Mouse (Mus musculus) kidney, embryonic 15.5 days (tissue): Measurements from ENCODE around the gene Cmbl. TPM values are rescaled to one million over a fixed set of nuclear protein-coding genes. Genes with fewer than 3 reads are reported as not detected.

Experiments used
- ATAC-seq: fragments of 200-750 bp; cut with Nextera tagmentation; replicated peaks from 2 replicates; pipeline ENCODE4 v1.8.0; 2017; ENCODE audit warnings: moderate TSS enrichment; ENCODE audit not compliant: low FRiP score
- H3K27ac ChIP-seq: fragments of 300-500 bp; sonication (generic); 2 replicates; pipeline ENCODE4 v1.5.1; 2015; ENCODE audit warnings: mild to moderate bottlenecking, inconsistent platforms
- H3K27me3 ChIP-seq: fragments of 300-500 bp; sonication (generic); 2 replicates; pipeline ENCODE4 v1.6.1; 2015; ENCODE audit warnings: inconsistent platforms
- H3K36me3 ChIP-seq: fragments of 300-500 bp; sonication (generic); 2 replicates; pipeline ENCODE4 v1.6.1; 2015; ENCODE audit warnings: inconsistent platforms
- H3K4me1 ChIP-seq: fragments of 300-500 bp; sonication (generic); 2 replicates; pipeline ENCODE4 v1.6.1; 2015; ENCODE audit warnings: inconsistent platforms
- H3K4me2 ChIP-seq: fragments of 300-500 bp; sonication (generic); 2 replicates; pipeline ENCODE4 v1.6.1; 2015; ENCODE audit warnings: moderate library complexity, mild to moderate bottlenecking, inconsistent platforms
- H3K4me3 ChIP-seq: fragments of 300-500 bp; sonication (generic); replicated peaks from 2 replicates; pipeline ENCODE4 v1.5.1; 2015; ENCODE audit warnings: mild to moderate bottlenecking, inconsistent platforms
- H3K9ac ChIP-seq: fragments of 300-500 bp; sonication (generic); 2 replicates; pipeline ENCODE4 v1.6.1; 2015; ENCODE audit warnings: mild to moderate bottlenecking, inconsistent platforms
- H3K9me3 ChIP-seq: fragments of 300-500 bp; sonication (generic); replicated peaks from 2 replicates; pipeline ENCODE4 v1.6.1; 2016; ENCODE audit warnings: inconsistent platforms
- WGBS: fragments of 180-500 bp; shearing (Covaris S2); methylation state at CpG from one replicate; pipeline ENCODE4 v1.1.7; 2015; ENCODE audit warnings: mixed read lengths; 5-methylcytosine and 5-hydroxymethylcytosine counted together
- polyA plus RNA-seq: library from polyadenylated mRNA; unstranded; fragments of >200 nt; fragmentation: Nextera tagmentation; extraction: Ambion mirVana; gene quantifications from 2 replicates; pipeline ENCODE4 v1.2.1, GENCODE M21; 2015

Gene Cmbl
- polyA plus RNA-seq = 13.6 and 14.6 TPM in 2 replicates

DNA sequence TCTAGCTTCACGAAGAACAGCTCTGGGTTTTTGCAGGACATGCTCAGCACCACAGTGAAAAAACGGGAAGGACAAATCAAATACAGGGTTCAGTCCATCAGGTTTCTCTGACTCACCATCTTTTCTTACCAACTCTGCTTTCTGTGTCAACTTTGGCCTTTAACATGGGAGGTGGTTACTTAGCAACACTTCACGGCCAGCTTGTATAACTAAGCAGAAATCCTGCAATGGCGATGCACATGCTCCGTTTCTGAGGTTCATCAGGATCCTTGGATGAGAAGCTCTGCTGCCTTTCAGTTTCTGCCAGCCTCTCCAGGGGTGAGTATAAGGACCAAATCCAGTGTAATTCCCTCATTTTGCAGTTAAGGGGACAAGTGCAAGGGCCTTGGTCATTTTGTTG, at the start of gene Cmbl:
Cmbl (plus strand) TSS at position 206 of the 400 bp plus-strand sequence.
- no peak within 1 kb of the TSS for H3K4me3 ChIP-seq
- no peak for ATAC-seq
- H3K9me3 ChIP-seq = no peaks in the 10 kb centered on the region
- 76% methylated on average over 5 of the region's 5 CpGs for WGBS
- H3K27me3 ChIP-seq = no peaks in the 10 kb centered on the region
- H3K27ac ChIP-seq = 0 out of 2 replicates have a peak within 1 kb of the TSS, but pooled peaks have one; percentile 78
- no peak within 1 kb of the TSS for H3K9ac ChIP-seq
- no peak within 1 kb of the TSS for H3K4me2 ChIP-seq
- H3K4me1 ChIP-seq = peaks cover 33% of the 10 kb centered on the region
- no peaks in the 10 kb centered on the region for H3K36me3 ChIP-seq

DNA sequence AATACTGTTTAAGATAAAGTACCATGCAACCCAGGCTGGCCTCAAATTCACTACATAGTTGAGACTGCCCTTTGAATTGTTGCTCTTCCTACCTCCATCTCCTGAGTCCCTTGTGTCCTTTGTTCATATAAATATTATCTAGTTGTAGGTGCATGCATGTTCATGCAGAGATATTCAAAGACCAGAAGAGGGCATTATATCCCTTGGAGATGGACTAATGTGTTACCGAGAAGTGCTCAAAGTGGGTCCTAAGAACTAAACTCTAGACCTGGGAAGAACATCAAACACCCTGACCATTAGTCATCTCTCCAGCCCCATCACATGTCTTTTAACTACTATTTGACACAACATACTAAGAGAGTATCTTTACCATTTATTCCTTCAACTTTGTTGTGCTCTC, 48.0 kb upstream of the Cmbl start:
- H3K27ac ChIP-seq = no peak overlapping the region

DNA sequence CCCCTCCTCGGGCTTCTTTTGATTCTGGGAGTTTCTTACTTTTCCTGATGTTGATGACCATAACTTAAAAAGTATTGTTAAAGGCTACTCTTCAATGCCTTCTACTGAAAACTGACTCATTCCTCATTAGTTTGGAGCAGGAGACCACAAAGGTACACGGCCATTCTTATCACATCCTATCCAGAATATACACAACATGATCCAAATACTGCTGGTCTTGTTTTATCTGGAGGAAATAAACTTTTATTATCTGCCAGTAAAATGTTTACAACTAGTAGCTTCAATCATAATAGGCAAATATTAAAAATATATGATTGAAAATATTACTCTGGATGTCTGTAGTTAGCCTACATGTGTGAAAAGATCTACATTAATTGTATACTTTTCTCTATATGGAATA, 46.8 kb upstream of the Cmbl start:
- ATAC-seq = no peak
- 87% methylated on average over 2 of the region's 2 CpGs for WGBS
- H3K4me3 ChIP-seq = no peak overlapping the region
- H3K27ac ChIP-seq = no peak overlapping the region
- H3K4me1 ChIP-seq = no peaks in the 10 kb centered on the region; the same call in 1 of the 2 replicates
- no peak overlapping the region for H3K9ac ChIP-seq
- H3K27me3 ChIP-seq = no peaks in the 10 kb centered on the region
- no peak overlapping the region for H3K4me2 ChIP-seq
- no peaks in the 10 kb centered on the region for H3K9me3 ChIP-seq
- H3K36me3 ChIP-seq = no peaks in the 10 kb centered on the region

More for the DNA sequence above, 48.0 kb upstream of the Cmbl start:
- no peaks in the 10 kb centered on the region for H3K36me3 ChIP-seq
- WGBS = 95% methylated on average over 1 of the region's 1 CpGs
- H3K4me3 ChIP-seq = no peak overlapping the region
- H3K9ac ChIP-seq = no peak overlapping the region
- no peak for ATAC-seq
- no peak overlapping the region for H3K4me2 ChIP-seq
- H3K9me3 ChIP-seq = no peaks in the 10 kb centered on the region
- no peaks in the 10 kb centered on the region for H3K4me1 ChIP-seq
- no peaks in the 10 kb centered on the region for H3K27me3 ChIP-seq

DNA sequence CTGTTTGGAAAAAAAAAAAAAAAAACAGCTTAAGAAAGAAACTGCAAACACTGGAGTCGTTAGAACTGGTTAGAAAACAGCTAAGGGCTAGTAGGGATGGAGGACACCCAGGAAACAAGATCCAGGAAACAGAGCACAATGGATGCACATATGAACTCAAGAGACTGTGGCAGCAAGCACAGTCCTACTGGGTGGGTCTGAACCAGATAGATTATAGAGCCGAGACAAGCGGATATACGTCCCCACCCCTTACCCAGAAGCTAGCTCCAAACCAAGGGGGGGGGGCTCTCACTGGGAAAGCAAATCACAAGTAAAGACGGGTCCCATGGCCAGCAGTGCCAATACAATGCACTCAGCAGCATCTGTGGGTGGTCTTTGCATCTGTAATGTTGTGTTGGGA, 46.2 kb upstream of the Cmbl start:
- 86% methylated on average over 5 of the region's 5 CpGs for WGBS
- Histone ChIP-seq H3K27ac (no peak overlapping the region), H3K4me2 (no peak overlapping the region), H3K4me1 (no peaks in the 10 kb centered on the region; the same call in 1 of the 2 replicates), H3K9ac (no peak overlapping the region), H3K9me3 (no peaks in the 10 kb centered on the region), H3K4me3 (no peak overlapping the region), H3K27me3 (no peaks in the 10 kb centered on the region), H3K36me3 (no peaks in the 10 kb centered on the region)
- ATAC-seq = no peak

DNA sequence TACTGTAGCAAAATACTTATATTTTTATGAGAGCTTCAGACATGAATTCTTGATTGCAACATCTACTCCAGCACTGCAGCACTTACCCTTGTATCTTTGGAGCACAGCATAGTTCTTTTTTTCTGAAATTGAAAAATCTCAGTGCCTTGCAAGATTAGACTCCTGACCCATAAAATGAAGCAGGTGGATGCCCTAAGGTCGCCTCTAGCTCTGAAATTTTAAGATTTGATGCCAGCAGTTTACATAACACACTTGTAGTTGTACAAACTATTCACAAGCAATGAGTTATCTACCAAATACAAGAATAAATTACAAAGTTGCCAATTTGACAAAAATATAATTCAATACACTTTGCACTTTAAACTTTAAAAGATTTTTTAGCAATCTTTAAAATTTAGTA, 38.7 kb upstream of the Cmbl start:
- Histone ChIP-seq H3K4me2 (no peak overlapping the region), H3K9me3 (no peaks in the 10 kb centered on the region), H3K27me3 (no peaks in the 10 kb centered on the region), H3K9ac (no peak overlapping the region), H3K4me1 (peaks cover 13% of the 10 kb centered on the region), H3K4me3 (no peak overlapping the region), H3K27ac (no peak overlapping the region), H3K36me3 (peaks cover 5% of the 10 kb centered on the region; the same call in 1 of the 2 replicates)
- 97% methylated on average over 1 of the region's 1 CpGs for WGBS
- ATAC-seq = no peak

DNA sequence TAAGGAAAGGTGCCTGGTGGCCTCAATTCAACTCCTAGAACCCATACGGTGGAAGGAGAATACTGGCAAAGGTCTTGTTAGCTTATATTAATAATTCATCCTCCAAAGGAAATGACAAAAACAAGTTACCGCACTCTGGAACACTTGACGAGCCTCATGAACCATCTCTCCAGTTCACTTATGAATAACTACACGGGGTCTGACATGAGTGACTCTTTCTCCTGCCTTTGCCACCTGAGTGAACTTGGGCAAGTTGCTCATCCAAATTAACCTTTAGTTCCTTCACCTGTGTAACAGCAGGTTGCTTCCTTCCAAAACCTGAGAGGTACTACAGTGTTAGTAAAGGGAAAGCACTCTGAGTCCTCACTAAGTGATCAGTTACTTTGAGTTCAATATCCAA, 36.7 kb upstream of the Cmbl start:
- no peak overlapping the region for H3K4me3 ChIP-seq
- WGBS = 87% methylated on average over 4 of the region's 4 CpGs
- no peaks in the 10 kb centered on the region for H3K9me3 ChIP-seq
- no peak for ATAC-seq
- H3K4me2 ChIP-seq = no peak overlapping the region
- H3K9ac ChIP-seq = no peak overlapping the region
- H3K36me3 ChIP-seq = peaks cover 5% of the 10 kb centered on the region; the same call in 1 of the 2 replicates
- no peak overlapping the region for H3K27ac ChIP-seq
- H3K4me1 ChIP-seq = peaks cover 20% of the 10 kb centered on the region
- no peaks in the 10 kb centered on the region for H3K27me3 ChIP-seq

DNA sequence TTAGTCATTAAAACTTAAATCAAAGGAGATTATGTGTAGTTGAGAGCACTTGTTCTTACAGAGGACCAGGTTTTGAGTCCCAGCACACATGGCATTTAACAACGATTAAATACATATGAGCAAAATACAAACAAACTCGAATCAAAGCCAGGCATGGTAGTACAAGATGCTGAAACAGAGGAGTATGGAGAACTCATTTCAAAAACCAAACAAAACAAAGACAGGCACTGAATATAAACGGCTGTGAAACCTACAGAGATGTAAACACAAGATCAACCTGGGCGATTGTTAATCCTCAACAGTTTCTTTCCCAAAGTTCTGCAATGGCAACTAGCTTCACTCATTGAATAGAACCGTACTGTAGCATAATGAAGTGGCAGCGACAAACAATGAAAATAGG, 36.1 kb upstream of the Cmbl start:
- Histone ChIP-seq H3K4me2 (peak overlapping the region; percentile 64), H3K4me3 (peak overlapping the region; percentile 92), H3K9ac (peak overlapping the region; percentile 92), H3K4me1 (peaks cover 20% of the 10 kb centered on the region), H3K27ac (no peak overlapping the region), H3K9me3 (no peaks in the 10 kb centered on the region), H3K27me3 (no peaks in the 10 kb centered on the region), H3K36me3 (peaks cover 5% of the 10 kb centered on the region; the same call in 1 of the 2 replicates)
- 42% methylated on average over 6 of the region's 6 CpGs for WGBS
- no peak for ATAC-seq

DNA sequence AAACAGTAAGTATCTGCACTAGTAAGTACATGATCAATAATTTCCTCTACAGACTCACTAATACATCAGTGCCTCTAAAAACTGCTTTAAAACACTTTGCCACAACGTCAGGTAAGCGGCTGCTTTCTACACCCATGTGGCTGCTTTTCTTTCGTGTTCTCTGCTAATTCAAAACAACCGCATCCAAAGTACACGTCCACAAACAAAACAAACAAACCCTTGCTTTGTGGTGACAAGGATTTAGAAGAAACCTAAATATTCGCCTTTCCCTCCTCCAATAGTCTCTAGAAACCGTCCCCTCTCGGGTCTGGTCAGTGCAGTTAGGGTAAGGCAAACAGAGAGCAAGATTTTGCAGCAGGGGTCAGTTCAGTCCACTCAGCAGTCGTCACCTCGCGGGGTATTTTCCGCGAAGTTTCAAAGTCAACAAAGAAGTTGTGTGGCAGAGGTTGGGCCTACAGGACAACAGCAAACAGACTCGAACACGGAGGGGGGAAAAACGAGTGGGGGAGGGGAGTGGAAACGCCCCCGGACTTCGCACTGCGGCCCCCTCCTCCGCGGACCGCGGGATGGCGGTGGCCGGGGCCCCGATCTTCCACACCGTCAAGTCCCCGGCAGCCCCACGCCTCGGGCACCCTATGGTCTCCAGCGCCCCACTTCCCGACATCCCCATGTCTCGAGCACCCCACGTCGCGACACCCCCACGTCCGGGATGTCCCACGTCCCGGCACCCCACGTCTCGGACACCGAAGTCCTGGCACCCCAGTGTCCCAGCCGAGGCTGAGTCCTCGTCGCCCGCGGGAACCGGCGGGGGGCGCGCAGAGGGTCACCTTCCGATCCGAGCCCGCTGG, 35.2 kb upstream of the Cmbl start:
- WGBS = under 1% methylated on average over 49 of the region's 56 CpGs
- H3K4me2 ChIP-seq = peak overlapping the region; percentile 64
- ATAC-seq = peak; percentile 71
- H3K4me1 ChIP-seq = peaks cover 20% of the 10 kb centered on the region
- H3K36me3 ChIP-seq = peaks cover 5% of the 10 kb centered on the region; the same call in 1 of the 2 replicates
- H3K9ac ChIP-seq = peak overlapping the region; percentile 92
- H3K27ac ChIP-seq = peak overlapping the region; percentile 94
- no peaks in the 10 kb centered on the region for H3K9me3 ChIP-seq
- H3K4me3 ChIP-seq = peak overlapping the region; percentile 92
- H3K27me3 ChIP-seq = no peaks in the 10 kb centered on the region

DNA sequence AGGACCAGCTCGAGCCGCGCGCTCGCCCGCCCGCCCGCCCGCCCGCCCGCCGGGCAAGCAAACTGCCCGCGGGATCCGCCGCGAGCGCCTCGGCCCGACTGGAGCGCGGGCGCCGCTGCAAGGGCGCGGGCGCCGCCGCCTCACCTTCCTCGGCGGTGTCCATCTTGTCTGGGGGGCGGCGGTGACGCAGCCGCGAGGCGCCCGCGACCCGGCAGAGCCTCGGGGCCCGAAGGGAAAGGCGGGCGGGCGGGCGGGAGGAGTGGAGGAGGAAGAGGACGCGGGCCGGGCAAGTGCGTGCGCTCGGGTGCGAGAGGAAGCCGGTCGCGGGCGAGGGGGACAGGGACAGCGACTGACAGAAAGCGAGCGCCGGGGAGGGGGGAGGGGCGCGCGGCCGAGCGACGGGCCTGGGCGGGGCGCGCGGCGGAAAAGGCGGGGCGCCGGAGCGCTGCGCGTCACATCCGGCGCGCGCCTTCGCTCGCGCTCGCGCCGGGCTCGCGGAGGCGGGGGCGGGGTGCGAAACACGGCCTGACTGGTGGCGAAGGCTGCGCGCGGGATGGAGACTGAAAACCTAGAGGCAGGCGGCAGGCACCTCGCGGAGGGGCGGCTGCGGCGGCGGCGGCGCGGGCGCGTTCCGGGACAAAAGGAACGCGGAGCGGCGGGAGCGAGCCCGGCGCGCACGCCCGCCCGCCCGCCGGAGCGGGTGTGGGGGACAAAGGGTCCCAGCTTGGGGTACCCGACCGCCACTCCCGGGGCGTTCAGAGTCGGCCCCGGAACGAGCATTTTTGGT, 34.3 kb upstream of the Cmbl start, which contains the start of gene March6:
March6 (minus strand) TSS at position 395 of the 787 bp plus-strand sequence.
- Histone ChIP-seq H3K27me3 (no peaks in the 10 kb centered on the region), H3K27ac (peak within 1 kb of the TSS; percentile 94), H3K9ac (peak within 1 kb of the TSS; percentile 92), H3K36me3 (peaks cover 5% of the 10 kb centered on the region; the same call in 1 of the 2 replicates), H3K4me2 (peak within 1 kb of the TSS; percentile 64), H3K4me1 (peaks cover 25% of the 10 kb centered on the region), H3K4me3 (peak within 1 kb of the TSS; percentile 92), H3K9me3 (no peaks in the 10 kb centered on the region)
- WGBS = under 1% methylated on average over 95 of the region's 132 CpGs
- peak; percentile 94 for ATAC-seq

DNA sequence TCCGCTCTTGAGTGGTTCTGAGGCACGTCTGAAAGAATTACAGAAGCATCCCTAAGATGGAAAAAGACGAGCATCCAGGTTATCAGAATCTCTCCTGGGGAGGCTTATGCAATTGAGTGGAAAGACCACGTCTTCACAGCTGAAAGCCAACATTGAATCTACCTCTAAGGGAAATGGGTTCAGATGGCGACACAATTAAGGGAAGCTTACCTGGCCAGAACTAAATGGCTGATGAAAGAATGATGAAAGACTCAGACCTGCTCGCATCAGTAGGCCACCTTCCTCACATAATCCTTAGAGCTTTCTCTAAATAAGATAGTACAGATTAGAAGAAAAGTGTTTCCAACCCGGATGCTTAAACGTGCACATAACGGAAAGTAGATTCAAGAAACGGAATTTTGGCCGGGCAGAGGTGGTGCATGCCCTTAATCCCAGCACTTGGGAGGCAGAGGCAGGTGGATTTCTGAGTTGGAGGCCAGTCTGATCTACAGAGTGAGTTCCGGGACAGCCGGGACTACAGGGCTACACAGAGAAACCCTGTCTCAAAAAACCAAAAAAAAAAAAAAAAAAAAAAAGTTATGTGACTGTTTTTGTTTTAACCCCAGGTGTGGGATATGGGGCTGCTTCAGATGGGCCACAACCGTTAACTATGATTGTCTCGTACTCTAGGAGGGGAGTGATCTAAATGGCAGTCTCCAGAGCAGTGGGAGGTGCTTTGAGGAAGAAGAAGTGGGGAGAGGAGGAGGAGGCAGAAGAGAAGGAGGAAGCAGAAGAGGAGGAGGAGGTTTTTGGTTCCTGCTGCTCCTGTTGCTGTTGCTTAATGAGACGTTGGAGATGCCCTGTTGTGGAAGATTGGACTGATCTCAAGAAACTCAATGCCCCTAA, 33.5 kb upstream of the Cmbl start:
- peak overlapping the region; percentile 94 for H3K27ac ChIP-seq
- peaks cover 5% of the 10 kb centered on the region; the same call in 1 of the 2 replicates for H3K36me3 ChIP-seq
- H3K4me3 ChIP-seq = peak overlapping the region; percentile 92
- no peak for ATAC-seq
- H3K4me2 ChIP-seq = peak overlapping the region; percentile 62
- no peaks in the 10 kb centered on the region for H3K9me3 ChIP-seq
- WGBS = 20% methylated on average over 16 of the region's 16 CpGs
- peaks cover 30% of the 10 kb centered on the region for H3K4me1 ChIP-seq
- H3K27me3 ChIP-seq = no peaks in the 10 kb centered on the region
- peak overlapping the region; percentile 92 for H3K9ac ChIP-seq

DNA sequence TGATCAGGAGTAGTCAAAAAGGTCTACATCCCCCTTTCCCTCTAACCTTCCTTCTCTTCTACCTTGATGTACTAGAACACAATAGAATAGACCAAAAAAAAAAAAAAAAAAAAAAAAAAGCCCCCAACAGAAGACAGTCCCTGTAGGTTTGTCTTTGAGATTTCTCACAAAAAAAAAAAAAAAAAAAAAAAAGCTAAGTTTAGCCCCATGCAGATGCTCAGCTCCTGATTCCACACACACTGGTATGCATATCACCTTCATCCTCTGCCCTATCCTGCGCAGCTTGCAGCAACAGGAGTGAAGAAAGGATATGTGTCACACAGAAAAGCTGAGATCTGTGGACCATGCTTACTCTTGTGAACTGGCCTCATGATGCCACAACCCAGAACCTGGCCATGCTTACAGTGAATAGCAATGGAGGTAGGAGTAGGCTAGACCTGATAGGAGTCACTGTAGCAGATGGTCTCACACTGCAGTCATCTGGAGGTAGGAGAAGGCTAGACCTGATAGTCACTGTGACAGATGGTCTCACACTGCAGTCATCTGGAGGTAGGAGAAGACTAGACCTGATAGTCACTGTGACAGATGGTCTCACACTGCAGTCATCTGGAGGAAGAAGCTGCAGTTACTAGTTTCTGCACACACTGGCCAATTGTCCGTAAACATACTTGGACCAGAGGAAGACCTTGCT, 32.7 kb upstream of the Cmbl start:
- 93% methylated on average over 2 of the region's 2 CpGs for WGBS
- no peak for ATAC-seq

More for the DNA sequence above, 32.7 kb upstream of the Cmbl start:
- Histone ChIP-seq H3K27me3 (no peaks in the 10 kb centered on the region), H3K4me3 (no peak overlapping the region; the same call in 1 of the 2 replicates), H3K27ac (no peak overlapping the region), H3K9ac (no peak overlapping the region), H3K9me3 (no peaks in the 10 kb centered on the region), H3K4me1 (peaks cover 30% of the 10 kb centered on the region), H3K36me3 (peaks cover under 1% of the 10 kb centered on the region; the same call in 1 of the 2 replicates), H3K4me2 (no peak overlapping the region)
